Mouse (Mus musculus) left cerebral cortex, adult 6 months (tissue): ENCODE results near the gene Cyp2u1. TPM values are rescaled to one million over a fixed set of nuclear protein-coding genes. Genes with fewer than 3 reads are reported as not detected.

Experiments
- long read RNA-seq, 2 experiments: library from polyadenylated mRNA; unstranded; transcript quantifications; one replicate each; pipeline ENCODE4 v2.0.0; 2019 to 2020
- polyA plus RNA-seq: library from polyadenylated mRNA; unstranded; fragments of <200 nt; fragmentation: Nextera tagmentation; gene quantifications from 2 replicates; pipeline ENCODE4 v1.2.3, GENCODE M21; 2021

Cyp2u1 gene
- polyA plus RNA-seq, result 16.7 and 17.0 TPM in 2 replicates
- long read RNA-seq, experiment 1, full-length matches to known transcripts, result 26 of 44 reads
- long read RNA-seq, experiment 1, partial matches to known transcripts, result 9 of 44 reads
- long read RNA-seq, experiment 1, other reads (novel, unspliced or antisense), result 9 of 44 reads
- long read RNA-seq, experiment 2, full-length matches to known transcripts, result 2 of 26 reads
- long read RNA-seq, experiment 2, partial matches to known transcripts, result 3 of 26 reads
- long read RNA-seq, experiment 2, other reads (novel, unspliced or antisense), result 21 of 26 reads

DNA sequence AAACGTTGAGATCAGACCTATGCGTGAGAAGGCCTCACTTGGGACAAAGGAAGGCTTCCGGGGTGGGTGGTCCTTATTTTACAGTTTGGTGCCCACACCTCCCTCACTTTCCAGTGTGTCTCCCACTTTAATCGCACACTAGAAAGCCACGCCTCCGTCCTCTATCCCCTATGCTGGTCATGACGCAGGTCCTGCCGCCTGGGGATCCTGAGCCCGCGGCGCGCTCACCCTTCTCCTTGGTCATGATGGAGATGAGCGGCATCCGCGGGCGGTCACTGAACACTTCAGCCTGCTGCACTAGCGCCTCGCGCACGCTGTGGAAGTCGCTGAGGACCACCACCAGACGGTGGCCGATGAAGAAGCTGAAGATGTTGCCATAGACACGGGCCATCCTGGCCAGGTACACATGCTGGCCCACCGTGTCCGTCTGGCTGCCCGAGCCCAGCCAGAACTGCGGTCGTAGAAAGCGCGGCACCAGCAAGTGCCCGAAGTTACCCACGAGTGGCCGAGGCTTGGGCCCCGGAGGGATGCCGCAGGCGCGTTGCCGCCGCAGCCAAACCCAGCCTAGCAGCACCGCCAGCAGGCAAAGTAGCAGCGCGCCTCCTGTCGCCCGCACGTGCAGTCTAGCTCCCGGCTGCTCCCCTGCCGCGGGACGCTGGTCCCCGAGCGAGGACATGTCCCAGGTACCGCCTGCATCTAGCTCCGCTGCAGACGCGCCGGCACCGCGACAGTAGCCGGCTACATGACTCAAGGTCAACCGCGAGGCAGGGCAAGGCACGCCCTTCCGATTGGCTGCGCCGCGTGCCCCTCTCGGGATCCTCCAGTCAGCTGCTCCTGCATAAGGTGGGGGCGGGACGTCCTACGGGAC, at the start of gene Cyp2u1:
Cyp2u1 (minus strand) TSS at position 776 of the 868 bp plus-strand sequence.

DNA sequence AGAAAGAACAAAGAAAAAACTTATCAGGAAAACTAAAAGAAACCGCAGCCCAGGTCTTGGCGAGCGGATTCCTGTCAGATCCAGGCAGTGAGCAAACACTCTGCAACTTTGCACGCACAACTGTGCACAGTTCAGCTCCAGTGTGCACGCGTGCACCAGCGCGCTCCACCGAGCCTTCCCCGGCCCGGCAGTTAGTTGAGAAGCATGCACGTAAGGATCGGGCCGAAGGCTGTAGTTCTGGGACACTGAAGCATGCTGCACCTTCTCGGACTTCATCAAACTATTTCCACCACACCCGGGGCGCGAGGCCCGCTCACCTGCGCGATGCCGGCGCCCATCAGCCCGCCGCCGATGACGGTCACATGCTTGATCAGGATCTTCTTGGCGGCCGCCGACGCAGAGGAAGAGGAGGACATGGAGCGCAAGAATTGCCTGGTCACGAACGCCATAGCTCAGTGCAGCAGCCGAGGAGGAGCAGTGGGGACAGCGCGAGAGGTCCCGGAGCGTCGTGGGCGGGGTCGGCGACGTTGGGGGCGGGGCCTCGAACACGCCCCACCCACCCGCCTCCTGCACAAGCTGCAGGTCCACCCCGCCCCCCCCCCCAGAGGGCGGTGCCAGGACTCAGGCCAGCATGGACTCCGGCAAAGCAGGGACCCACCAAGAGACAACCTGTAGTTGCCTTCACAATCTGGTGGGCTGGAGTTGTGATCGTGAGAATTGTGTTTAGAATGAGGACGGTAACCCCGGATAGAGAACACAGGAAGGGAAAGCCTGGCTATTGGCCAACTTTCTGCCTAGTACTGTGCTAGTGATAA, 31.3 kb downstream of the Cyp2u1 start, which contains the start of gene Hadh:
Hadh (minus strand) TSS at position 543 of the 815 bp plus-strand sequence.

Other genes starting within 250 kb of the Cyp2u1 start
- 1.6 and 4.6 TPM in 2 replicates for gene Lef1, start 192.8 kb downstream of the Cyp2u1 start, polyA plus RNA-seq
- gene Hadh, start 31.1 kb downstream of the Cyp2u1 start, polyA plus RNA-seq, result 48.8 and 54.0 TPM in 2 replicates
- 1.6 and 1.7 TPM in 2 replicates for gene Sgms2, start 188.2 kb upstream of the Cyp2u1 start, polyA plus RNA-seq